Mouse (Mus musculus) right cerebral cortex, adult 18-20 months (tissue): ENCODE results near the gene Dnajc1.
A peak's percentile ranks its signal among the peaks of the same experiment; 100 is the strongest.

Experiments used
- DNase-seq: peaks from one replicate; pipeline ENCODE4 v3.0.0; 2022; ENCODE audit warnings: mixed read lengths

Dnajc1 gene

DNA sequence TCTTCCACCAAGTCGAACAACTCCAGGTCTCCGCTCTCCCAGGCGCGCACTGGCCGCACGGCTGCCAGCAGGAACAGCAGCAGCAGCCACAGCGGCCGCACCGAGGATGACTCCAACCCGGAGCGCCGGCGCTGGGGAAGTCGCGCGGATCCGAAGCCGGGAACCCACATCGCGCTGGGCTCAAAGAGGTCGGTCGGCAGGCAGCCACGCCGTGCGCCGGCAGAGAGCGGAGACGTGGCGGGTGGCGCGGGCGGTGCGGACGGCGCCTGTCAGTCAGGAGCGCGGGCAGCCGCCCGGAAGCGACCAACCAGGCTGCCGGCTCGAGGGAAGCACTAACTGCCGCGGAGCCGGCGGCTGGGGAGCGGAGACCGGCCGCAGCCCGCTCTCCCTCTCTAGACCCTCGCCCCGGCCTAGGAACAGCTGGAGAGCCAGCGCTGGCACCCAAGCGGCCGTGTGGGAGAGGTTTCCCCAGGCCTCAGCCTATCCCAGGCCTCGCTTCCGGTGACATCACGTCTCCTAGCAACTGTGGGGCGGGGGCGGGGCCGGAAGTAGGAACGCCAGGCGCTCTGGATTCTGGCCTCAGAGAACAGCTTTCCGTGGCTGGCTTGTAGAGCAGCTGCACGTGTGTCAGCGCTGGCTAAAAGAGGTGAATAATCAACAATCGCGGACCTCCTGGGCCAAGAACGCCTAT lies at the start of gene Dnajc1:
Gene Dnajc1, minus strand, starts transcription at position 500 of the 691 bp plus-strand sequence.
- DNase-seq, result peak; percentile 91

- DNase-seq, result no peak
These were observed 49.2 kb upstream of the Dnajc1 start for GRCm38 (mm10) chr2:18441871-18442270.

DNA sequence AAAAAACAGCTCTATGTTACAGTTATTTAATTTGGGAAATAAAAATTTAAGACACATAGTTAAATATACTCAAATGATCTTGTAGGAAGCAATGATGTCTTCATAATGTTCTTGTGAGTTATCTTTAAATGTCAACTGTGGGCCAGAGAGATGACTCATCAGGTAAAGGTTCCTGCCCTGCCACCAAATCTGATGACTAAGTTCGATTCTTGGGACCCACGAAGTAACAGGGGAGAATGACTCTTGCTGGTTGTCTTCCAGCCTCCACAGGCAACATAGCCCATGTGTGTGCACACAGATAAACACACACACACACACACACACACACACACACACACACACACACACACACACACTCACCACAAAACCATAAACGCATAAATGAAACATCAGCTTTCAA lies 22.6 kb upstream of the Dnajc1 start:
- no peak for DNase-seq

DNA sequence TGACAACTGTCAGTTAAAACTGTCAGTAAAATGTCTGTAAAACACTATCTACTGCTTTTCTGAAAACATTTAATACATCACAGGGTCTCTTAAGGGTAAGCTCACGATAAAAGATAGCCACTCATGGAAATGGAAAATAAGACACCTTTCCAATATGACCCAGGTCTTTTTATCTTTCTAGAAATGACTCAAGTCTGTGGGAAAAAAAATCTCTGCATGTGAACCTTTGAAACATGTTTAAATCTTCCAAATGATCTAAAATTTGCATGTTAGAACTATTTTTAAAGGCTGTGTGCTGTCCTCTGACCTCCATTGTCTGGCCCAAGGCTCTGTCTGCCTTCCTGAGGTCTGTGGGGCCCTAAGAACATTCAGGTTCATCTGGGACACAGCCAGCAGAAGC lies 11.0 kb upstream of the Dnajc1 start:
- no peak for DNase-seq

- DNase-seq, result no peak
These were observed 9.1 kb upstream of the Dnajc1 start for GRCm38 (mm10) chr2:18401771-18402170.

DNA sequence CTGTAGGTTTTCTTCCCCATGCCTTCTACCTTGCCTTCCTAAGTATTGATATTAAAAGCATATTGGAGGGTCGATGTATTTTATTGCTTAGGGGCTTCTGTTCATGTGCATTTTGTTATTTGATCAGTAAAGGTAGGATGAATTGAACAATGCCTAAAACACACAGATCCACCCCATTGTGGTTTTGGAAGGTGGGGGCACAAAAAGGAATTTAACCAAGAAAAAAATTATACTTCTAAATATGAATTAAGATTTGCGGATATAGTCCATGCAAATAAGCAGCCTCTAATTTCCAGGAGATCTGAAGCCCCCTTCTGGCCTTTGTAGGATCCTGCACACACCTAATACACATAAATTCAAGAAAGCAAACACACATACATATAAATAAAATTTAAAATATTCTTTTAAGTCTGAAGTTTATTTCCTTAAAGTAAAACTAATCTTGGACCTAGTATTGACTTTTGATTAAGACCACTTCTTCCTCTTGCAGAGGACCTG lies 441 bp upstream of the Dnajc1 start:
- DNase-seq, result no peak

DNA sequence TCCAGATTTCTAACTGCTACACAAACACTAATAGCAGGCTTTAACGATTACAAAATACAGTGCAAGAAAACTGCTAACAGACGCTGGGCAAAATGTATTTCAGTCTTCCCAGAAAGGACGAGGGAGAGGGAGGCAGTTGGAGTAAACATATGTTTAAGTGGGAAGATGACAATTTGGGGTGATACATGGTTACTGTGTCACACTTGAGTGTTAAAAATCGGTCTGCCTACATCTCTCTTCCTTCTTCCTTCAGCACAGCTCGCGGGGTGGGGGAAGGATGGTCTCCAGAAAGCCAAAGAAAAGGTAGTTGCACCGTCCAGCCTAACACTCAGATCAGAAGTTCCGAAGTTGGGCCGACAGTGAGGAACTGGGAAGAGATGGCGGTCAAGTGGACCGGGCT lies 769 bp downstream of the Dnajc1 start:
- DNase-seq, result peak; percentile 59

DNA sequence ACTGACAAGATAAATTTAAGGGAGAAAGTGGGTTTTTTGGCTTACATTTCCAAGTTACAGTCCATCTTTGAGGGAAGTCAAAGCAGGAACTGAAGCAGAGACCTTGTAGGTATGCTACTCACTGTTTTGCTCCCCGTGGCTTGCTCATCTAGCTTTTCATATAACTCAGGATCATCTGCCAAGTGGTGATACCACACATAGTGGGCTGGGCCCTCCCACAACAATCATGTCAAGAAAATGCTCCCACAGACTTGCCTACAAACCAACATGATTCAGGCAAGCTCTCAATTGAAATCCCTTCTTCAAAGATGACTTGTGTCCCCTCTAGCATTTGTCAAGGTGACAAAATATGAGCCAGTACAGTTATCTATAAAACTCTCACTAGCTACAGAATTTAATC lies 3.0 kb downstream of the Dnajc1 start:
- DNase-seq, result peak; percentile 35

DNA sequence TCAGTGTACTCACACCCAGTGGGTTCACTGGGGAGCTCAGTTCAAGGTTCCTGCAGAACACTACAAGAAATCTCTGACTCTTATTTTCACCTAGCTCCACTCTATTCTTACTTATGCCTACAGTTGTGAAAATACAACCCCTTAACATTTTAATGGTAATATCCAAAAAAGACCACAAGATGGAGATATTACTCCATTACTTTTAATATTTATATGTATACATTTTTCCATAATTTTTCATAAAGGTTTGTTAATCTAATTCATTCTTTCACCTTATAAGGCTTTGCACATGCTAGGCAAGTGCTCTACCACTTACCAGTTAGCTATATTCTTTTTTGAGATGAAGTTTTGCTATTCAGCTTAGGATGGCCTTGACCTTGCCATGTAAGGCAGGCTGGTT lies 11.0 kb downstream of the Dnajc1 start:
- no peak for DNase-seq

- DNase-seq, result no peak
These were observed 20.0 kb downstream of the Dnajc1 start for GRCm38 (mm10) chr2:18372400-18373182.

DNA sequence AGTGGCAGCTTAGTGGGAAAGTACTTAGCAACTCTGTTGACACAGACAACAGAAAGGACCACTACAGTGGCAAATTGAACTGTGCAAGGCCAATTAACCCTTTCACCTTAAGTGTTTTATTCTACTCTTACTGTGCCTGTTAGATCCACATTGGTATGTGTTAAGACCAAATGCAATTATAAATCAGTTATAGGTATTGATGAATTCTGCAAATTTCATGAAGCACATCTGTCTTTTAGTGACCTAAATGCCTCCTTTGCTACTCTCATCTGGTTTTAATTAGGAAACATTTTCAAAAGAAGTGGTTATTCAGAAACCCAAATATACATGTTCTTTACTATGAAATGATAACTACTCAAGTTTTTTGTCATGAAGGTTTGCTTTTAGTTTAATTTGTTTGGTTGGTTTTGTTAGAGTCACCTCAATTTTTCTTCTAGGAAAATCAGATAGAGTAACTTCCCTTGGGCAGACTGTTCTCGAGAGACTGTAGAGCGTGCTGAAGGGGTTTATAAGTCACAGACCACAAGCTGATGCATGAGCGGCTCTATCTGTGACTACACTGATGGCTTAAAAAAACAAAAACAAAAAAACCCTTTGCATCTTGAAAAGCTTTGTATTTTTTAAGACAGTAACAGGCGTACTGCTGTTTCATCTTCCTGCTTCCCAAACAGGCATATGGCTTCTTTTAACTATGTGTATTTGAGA lies 21.7 kb downstream of the Dnajc1 start:
- DNase-seq, result no peak

GRCm38 (mm10) chr2:18364402-18364801 lies 28.2 kb downstream of the Dnajc1 start:
- no peak for DNase-seq

DNA sequence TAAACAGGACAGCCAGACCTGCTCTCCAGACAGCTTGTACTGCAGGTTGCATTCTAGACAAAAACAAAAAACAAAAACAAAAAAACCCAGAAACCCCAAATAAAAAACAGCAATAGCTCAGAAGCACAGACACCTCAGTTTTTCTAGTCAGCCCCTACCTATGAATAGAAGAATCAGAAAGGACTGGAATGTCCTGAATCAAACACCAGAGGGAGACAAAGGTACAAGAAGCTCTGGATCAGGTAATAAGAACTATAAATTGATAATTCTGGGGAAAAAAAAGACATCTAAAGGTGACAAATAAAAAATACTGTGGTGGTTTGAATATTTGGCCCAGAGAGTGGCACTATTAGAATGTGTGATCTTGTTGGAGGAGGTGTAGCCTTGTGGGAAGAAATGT lies 37.3 kb downstream of the Dnajc1 start:
- no peak for DNase-seq

DNA sequence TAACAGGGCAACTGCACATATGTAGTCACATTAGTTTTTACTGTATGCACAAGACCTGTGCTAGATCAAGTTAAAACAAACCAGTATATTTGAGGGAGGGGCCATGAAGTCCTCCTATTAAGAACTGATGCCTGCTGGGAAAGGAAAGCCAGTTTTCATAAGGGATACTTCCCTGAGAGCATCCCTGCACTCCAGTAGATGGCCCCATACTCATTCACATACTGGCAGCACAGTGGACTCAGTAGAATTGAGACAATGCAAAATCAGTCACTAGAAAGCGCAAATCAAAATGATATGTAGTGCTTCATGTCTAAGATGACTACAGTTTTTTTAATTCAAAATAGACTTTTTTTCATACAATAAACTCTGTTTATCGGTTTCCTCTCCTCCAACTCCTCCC lies 40.0 kb downstream of the Dnajc1 start:
- DNase-seq, result no peak

DNA sequence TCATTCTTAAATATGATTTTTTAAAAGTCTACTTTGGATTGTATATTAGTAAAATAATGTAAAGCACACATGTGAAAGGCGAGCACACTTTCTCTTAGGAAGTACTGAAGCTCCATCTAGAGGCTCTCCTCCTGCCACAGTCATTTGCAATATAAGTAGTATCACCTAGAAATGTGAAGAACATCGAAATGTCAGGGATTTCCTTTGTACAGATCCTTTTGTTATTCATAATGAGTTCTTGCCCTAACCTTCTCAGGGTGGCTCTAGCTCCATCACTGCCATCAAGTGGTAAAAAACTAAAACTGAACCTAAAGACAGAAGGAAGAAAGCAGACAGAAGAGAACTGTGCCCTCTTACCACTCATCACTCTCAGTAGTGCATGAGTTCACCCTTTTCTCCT lies 49.2 kb downstream of the Dnajc1 start:
- DNase-seq, result no peak

- DNase-seq, result no peak
These were observed 74.0 kb downstream of the Dnajc1 start for GRCm38 (mm10) chr2:18318671-18319070.

DNA sequence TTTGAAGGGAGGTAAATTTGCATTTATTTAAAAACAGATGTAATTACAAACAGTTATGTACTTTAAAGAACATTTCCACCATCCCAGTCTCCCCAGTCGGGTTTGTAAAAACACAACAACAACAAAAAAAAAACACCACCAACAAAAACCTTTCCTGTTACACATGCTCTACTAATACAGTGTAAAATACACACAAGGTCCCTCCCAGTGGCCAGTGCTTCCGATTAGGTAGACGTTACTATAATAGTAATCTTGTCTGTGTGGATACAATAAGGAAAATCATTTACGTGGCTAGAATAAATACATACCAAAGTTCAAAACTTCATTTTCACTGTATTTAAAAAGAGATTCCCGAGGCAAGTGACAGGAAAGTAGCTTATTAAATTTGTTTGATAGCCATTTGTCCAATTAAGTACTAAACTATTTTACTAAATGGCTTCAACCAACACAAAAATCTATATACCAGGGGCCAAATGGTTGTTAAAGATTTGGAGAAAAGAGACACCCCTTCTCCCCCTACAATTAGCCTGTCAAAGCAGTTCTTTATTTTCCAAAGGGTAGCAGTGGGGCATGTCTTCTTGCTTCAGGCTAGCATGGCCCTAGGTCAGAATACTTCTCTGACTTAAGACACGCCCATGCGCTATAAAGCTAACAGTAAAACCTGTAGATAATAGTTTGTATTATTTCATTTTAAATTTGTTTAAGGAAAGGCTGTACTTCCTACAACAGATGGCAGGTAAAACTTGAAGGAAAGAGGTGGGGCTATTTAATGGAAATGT lies 74.9 kb downstream of the Dnajc1 start:
- DNase-seq, result no peak

- no peak for DNase-seq
These were observed 75.7 kb downstream of the Dnajc1 start for GRCm38 (mm10) chr2:18316909-18317308.

DNA sequence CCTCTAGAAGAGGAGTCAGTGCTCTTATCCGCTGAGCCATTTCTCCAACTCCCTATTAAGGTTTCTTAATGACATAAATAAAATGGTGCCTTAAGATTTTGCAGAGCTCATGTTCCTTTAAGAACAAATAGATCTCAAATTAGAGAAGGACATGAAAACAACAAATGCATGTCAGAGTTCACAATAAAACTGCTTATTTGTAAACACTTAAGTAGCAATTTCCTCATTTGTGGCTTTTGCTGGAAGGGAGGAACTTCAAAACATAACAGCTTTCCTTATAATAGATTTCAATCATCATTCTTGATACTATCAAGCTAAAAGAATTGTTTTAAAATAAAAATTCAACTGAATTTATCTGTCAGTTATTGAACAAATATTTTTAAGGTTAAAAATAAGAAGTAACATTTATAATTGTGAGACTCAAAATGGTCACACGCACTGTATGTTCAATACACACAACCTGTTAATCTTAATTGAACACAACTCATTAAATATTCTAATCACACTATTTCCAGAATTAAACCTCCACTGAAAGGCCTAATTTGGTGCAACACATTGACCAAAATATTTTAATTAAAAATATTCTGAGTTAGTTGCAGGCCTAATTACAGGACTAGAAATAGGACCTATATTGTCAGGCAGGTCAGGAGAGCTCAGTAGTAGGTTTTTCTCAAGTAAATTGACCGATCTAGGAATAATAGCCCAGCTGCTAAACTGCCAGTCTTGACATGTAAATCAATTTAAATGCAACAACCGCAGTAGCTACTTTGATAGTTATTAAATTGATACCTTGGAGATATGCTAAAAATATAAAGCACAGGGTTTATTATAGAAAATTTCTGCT lies 82.1 kb downstream of the Dnajc1 start:
- DNase-seq, result no peak

GRCm38 (mm10) chr2:18307440-18308305 lies 85.0 kb downstream of the Dnajc1 start:
- DNase-seq, result no peak

GRCm38 (mm10) chr2:18300949-18301348 lies 91.7 kb downstream of the Dnajc1 start:
- DNase-seq, result no peak
